Mouse (Mus musculus) liver, embryonic 14.5 days (tissue): ENCODE measurements around the gene Commd1. TPM values are rescaled to one million over a fixed set of nuclear protein-coding genes. Genes with fewer than 3 reads are reported as not detected.
A peak's percentile ranks its signal among the peaks of the same experiment; 100 is the strongest.

Experiments
- ATAC-seq: fragments of 200-750 bp; cut with Nextera tagmentation; 2 replicates; pipeline ENCODE4 v1.8.0; 2017; ENCODE audit warnings: moderate number of reproducible peaks, mild to moderate bottlenecking, moderate library complexity; ENCODE audit not compliant: insufficient read depth
- DNase-seq, 3 experiments: peaks; one replicate each; pipeline ENCODE4 v3.0.0-alpha.2; 2012 to 2013; ENCODE audit warnings: low read depth in 3 of 3, low spot score in 3 of 3
- H3K27ac ChIP-seq: fragments of 300-500 bp; sonication (generic); 2 replicates; pipeline ENCODE4 v1.5.1; 2014; ENCODE audit warnings: moderate library complexity, mild to moderate bottlenecking, control low read depth, inconsistent platforms
- H3K27me3 ChIP-seq: fragments of 300-500 bp; sonication (generic); 2 replicates; pipeline ENCODE4 v1.6.1; 2014; ENCODE audit warnings: mild to moderate bottlenecking, low read length, moderate library complexity; ENCODE audit not compliant: control insufficient read depth, insufficient read depth
- H3K36me3 ChIP-seq: fragments of 300-500 bp; sonication (generic); replicated peaks from 2 replicates; pipeline ENCODE4 v1.6.1; 2014; ENCODE audit warnings: low read depth; ENCODE audit not compliant: control insufficient read depth, insufficient read depth
- H3K4me1 ChIP-seq, 2 experiments: fragments of 200-500 bp in 1 of 2; fragments of 300-500 bp in 1 of 2; sonication (generic) in 1 of 2; replicated peaks; 2 replicates each; pipeline ENCODE4 v1.6.1; 2012 to 2014; ENCODE audit warnings: antibody characterized with exemption in 1 of 2, inconsistent platforms in 1 of 2, low read length in 1 of 2; ENCODE audit not compliant: control insufficient read depth in 2 of 2, insufficient read depth in 2 of 2
- H3K4me2 ChIP-seq: fragments of 300-500 bp; sonication (generic); 2 replicates; pipeline ENCODE4 v1.6.1; 2014; ENCODE audit warnings: low read depth, mild to moderate bottlenecking, control low read depth, moderate library complexity
- H3K4me3 ChIP-seq, 2 experiments: fragments of 200-500 bp in 1 of 2; fragments of 300-500 bp in 1 of 2; sonication (generic) in 1 of 2; 2 replicates each; pipeline ENCODE4 v1.5.1; 2012 to 2014; ENCODE audit warnings: low read depth in 2 of 2, low read length in 2 of 2, mild to moderate bottlenecking in 2 of 2, control low read depth in 1 of 2, inconsistent platforms in 1 of 2, moderate library complexity in 1 of 2; ENCODE audit not compliant: insufficient read depth in 1 of 2
- H3K9ac ChIP-seq: fragments of 300-500 bp; sonication (generic); replicated peaks from 2 replicates; pipeline ENCODE4 v1.6.1; 2014; ENCODE audit warnings: mild to moderate bottlenecking, control low read depth, moderate library complexity
- H3K9me3 ChIP-seq: fragments of 300-500 bp; sonication (generic); 2 replicates; pipeline ENCODE4 v1.6.1; 2016; ENCODE audit warnings: low read length, mixed read lengths; ENCODE audit not compliant: control insufficient read depth
- CTCF ChIP-seq: IDR thresholded peaks from 2 replicates; pipeline ENCODE4 v1.5.1; 2016; ENCODE audit warnings: antibody characterized with exemption, low read depth, control low read depth
- EP300 ChIP-seq: IDR thresholded peaks from 2 replicates; pipeline ENCODE4 v1.6.1; 2016; ENCODE audit warnings: antibody characterized with exemption, low read depth
- WGBS: fragments of 180-500 bp; shearing (Covaris S2); extraction: QIAGEN DNeasy Blood & Tissue Kit; methylation state at CpG from one replicate; pipeline ENCODE4 v1.1.7; 2014; ENCODE audit not compliant: insufficient replicate concordance; 5-methylcytosine and 5-hydroxymethylcytosine counted together
- polyA plus RNA-seq, 2 experiments: library from polyadenylated mRNA; depleted of rRNA in 1 of 2; stranded (reverse) in 1 of 2; unstranded in 1 of 2; fragments of >200 nt; fragmentation: Nextera tagmentation in 1 of 2; extraction: Ambion mirVana in 1 of 2; gene quantifications; 2 replicates each; pipeline versions ENCODE4 v1.2.1 to v1.2.3; 2012 to 2014

Commd1 gene
- polyA plus RNA-seq, 2 experiments: 35.6 to 203 TPM

DNA sequence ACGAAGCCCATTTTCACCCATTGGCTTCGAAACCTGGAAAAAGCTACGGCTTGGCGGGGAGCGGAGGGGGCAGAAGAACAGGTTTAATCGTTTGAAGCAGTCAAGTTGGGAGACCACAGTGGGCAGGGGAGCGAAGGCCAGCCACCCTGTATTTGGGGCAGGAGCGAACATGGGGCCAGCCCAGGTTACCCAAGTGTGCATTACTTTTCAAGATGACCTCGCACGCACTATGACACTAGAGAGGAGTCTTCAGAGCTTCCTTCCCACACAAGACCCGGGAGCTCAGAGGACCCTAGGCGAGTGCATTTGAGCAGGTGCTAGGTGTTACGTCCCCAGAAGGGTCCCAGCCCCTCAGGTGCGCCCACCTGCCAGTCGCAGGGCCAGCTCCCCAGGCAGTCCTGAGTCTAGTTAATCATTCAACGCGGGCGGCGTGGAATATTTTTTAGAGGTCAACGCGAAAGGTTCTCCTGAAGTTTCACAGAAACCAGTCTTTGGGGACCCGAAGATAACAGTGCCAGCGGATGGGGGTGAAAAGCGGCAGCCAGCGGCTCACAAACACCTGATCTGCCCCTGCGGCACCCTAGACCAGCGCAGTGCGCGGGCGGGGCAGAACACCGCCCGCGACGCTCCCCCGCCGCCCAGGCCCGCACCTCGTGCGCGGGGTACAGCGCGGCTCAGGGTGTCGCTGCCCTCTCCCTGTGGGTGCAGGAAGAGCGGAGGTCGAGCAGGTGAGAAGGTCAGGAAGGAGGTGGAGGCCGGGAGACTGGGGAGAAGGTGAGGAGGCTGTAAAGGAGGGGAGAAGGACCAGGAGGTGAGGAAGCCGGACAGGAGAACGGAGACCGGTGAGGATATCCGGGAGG, 123.5 kb downstream of the Commd1 start:
- WGBS: under 1% methylated on average over 50 of the region's 50 CpGs
- Histone ChIP-seq H3K4me3 (peak overlapping the region; percentile 67 to 79), H3K4me2 (peak overlapping the region; percentile 93), H3K36me3 (no peaks in the 10 kb centered on the region), H3K27ac (peak overlapping the region; percentile 44), H3K9me3 (no peaks in the 10 kb centered on the region), H3K27me3 (no peaks in the 10 kb centered on the region), H3K4me1 (peaks cover 11 to 22% of the 10 kb centered on the region in 2 experiments), H3K9ac (peak overlapping the region; percentile 67)
- no peak for TF ChIP-seq EP300
- no peak for TF ChIP-seq CTCF
- DNase-seq: no peak
- peak; percentile 57 for ATAC-seq

GRCm38 (mm10) chr11:22857705-22858440, 124.3 kb downstream of the Commd1 start:
- no peak for ATAC-seq
- H3K27me3 ChIP-seq: no peaks in the 10 kb centered on the region
- no peak for DNase-seq
- H3K4me2 ChIP-seq: peak overlapping the region; percentile 93
- peak overlapping the region; percentile 67 to 79 for H3K4me3 ChIP-seq
- H3K9me3 ChIP-seq: no peaks in the 10 kb centered on the region
- WGBS: 6% methylated on average over 25 of the region's 25 CpGs
- H3K27ac ChIP-seq: no peak overlapping the region
- H3K36me3 ChIP-seq: no peaks in the 10 kb centered on the region
- TF ChIP-seq EP300 (no peak), CTCF (no peak)
- H3K4me1 ChIP-seq: peaks cover 15 to 29% of the 10 kb centered on the region in 2 experiments
- H3K9ac ChIP-seq: peak overlapping the region; percentile 67

DNA sequence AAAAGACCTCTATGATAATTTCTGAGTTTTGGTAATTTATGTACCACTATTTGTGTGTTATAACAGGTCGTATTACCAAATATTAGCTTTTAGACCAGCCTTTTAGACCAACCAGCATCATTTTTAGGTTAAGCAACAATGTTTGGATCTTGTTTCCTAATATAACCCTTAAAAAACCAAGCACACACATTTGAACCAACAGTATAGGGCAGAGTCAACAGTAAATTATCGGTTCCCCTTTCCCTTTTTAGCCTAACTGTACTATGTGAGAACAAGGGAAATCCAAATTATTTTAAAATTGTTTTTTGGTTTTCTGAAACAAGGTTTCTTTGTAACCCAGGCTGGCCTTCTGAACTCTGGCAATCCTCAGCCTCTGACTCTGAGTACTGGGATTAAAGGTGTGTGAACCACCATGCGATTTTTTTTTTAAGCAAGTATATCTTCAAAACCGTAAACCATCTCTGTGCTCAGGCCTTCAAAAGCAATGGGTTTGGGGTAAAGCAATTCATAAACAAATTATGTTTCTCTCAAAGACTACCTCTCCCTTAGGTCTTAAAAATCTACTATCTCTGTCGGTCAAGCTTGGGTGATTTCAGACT, 125.0 kb downstream of the Commd1 start:
- 49% methylated on average over 5 of the region's 5 CpGs for WGBS
- no peak for DNase-seq
- ATAC-seq: no peak
- H3K27ac ChIP-seq: no peak overlapping the region
- no peak overlapping the region for H3K9ac ChIP-seq
- peak overlapping the region in 1 of 2 experiments; percentile 79; a peak in 2 of 4 replicates for H3K4me3 ChIP-seq
- H3K9me3 ChIP-seq: no peaks in the 10 kb centered on the region
- H3K4me1 ChIP-seq: peaks cover 15 to 33% of the 10 kb centered on the region in 2 experiments
- TF ChIP-seq CTCF (no peak), EP300 (no peak)
- no peaks in the 10 kb centered on the region for H3K36me3 ChIP-seq
- H3K27me3 ChIP-seq: no peaks in the 10 kb centered on the region
- H3K4me2 ChIP-seq: peak overlapping the region; percentile 93

- WGBS: 52% methylated on average over 3 of the region's 3 CpGs
- no peak overlapping the region; a peak in 1 of 4 replicates for H3K4me3 ChIP-seq
- peak overlapping the region; percentile 93 for H3K4me2 ChIP-seq
- no peak overlapping the region for H3K27ac ChIP-seq
- H3K27me3 ChIP-seq: no peaks in the 10 kb centered on the region
- no peaks in the 10 kb centered on the region for H3K36me3 ChIP-seq
- H3K9ac ChIP-seq: no peak overlapping the region
- DNase-seq: no peak
- TF ChIP-seq CTCF (no peak), EP300 (no peak)
- H3K4me1 ChIP-seq: peaks cover 15 to 35% of the 10 kb centered on the region in 2 experiments
- no peak for ATAC-seq
- no peaks in the 10 kb centered on the region for H3K9me3 ChIP-seq
These were observed 125.7 kb downstream of the Commd1 start for GRCm38 (mm10) chr11:22856371-22856965.
